Mouse (Mus musculus): ENCODE measurements around the gene Klhl25. TPM values are rescaled to one million over a fixed set of nuclear protein-coding genes. Genes with fewer than 3 reads are reported as not detected.

Klhl25 gene
- 24.5 and 29.7 TPM in 2 replicates for polyA plus RNA-seq (2012; rRNA removed)

DNA sequence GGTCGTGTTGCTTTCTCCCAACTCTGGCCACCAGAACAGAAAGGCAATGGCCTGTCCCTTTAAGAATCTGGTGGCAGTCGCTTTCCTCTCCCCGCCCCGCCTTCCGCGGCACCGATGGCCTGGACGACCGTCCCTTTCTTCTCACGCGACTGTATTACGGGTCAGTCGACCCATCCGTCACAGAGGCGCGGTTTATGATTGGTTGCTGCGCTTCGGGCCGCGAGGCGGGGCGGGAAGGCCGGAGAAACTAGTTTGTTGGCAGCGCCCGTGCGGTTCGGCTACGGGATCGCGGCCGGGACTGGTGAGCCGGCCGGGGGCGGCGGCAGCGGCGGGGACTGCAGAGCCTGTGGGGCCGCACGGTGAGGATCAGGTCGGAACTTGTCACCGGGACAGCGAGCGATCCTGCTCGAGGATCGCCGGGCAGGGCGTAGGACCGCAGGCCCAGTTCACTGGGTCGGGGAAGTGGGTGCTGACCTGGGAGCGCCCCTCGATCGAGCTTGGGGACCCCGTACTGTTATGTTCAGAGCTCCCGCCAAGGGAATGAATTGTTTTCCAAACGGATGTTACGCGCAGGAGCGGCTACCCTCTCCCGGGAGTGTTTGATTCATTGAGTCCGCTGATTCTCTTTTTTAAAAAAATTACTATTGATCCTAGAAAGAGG is at the start of gene Klhl25:
Gene Klhl25, plus strand, starts transcription at position 196 of the 661 bp plus-strand sequence.
- Histone ChIP-seq H3K27me3 (ENCODE audit: control insufficient read depth, insufficient read depth, low read length) (no peaks in the 10 kb centered on the region), H3K4me3 (ENCODE audit: control insufficient read depth, insufficient read depth, low read length) (peak within 1 kb of the TSS; percentile 91), H3K27ac (ENCODE audit: control insufficient read depth, insufficient read depth, low read length) (peak within 1 kb of the TSS; percentile 27; the same call in 1 of the 2 replicates), H3K4me1 (replicated peaks; ENCODE audit: control insufficient read depth, insufficient read depth, low read length) (peaks cover 27% of the 10 kb centered on the region), H3K36me3 (ENCODE audit: control insufficient read depth, insufficient read depth, low read length) (no peaks in the 10 kb centered on the region)
- under 1% methylated on average over 60 of the region's 60 CpGs for WGBS
- peak; percentile 92 for DNase-seq
- TF ChIP-seq POLR2A (IDR thresholded peaks at IDR 0.05; ENCODE audit: control insufficient read depth, extremely low read depth, insufficient read depth, low read length, poor library complexity) (peak; percentile 52), CTCF (IDR thresholded peaks at IDR 0.05; ENCODE audit: borderline replicate concordance, control insufficient read depth, extremely low read depth, insufficient read depth, low read length, poor library complexity) (peak; percentile 48; the same call in 1 of the 2 replicates)

- no peak overlapping the region for H3K4me3 ChIP-seq (ENCODE audit: control insufficient read depth, insufficient read depth, low read length)
- DNase-seq = no peak
- H3K36me3 ChIP-seq (ENCODE audit: control insufficient read depth, insufficient read depth, low read length) = no peaks in the 10 kb centered on the region
- H3K27ac ChIP-seq (ENCODE audit: control insufficient read depth, insufficient read depth, low read length) = no peak overlapping the region
- 82% methylated on average over 4 of the region's 4 CpGs for WGBS
- H3K4me1 ChIP-seq (replicated peaks; ENCODE audit: control insufficient read depth, insufficient read depth, low read length) = peaks cover 17% of the 10 kb centered on the region
- H3K27me3 ChIP-seq (ENCODE audit: control insufficient read depth, insufficient read depth, low read length) = no peaks in the 10 kb centered on the region
- TF ChIP-seq CTCF (IDR thresholded peaks at IDR 0.05; ENCODE audit: borderline replicate concordance, control insufficient read depth, extremely low read depth, insufficient read depth, low read length, poor library complexity) = no peak
- no peak for TF ChIP-seq POLR2A (IDR thresholded peaks at IDR 0.05; ENCODE audit: control insufficient read depth, extremely low read depth, insufficient read depth, low read length, poor library complexity)
Measured at GRCm38 (mm10) chr7:75800530-75800929, 47.6 kb upstream of the Klhl25 start.

DNA sequence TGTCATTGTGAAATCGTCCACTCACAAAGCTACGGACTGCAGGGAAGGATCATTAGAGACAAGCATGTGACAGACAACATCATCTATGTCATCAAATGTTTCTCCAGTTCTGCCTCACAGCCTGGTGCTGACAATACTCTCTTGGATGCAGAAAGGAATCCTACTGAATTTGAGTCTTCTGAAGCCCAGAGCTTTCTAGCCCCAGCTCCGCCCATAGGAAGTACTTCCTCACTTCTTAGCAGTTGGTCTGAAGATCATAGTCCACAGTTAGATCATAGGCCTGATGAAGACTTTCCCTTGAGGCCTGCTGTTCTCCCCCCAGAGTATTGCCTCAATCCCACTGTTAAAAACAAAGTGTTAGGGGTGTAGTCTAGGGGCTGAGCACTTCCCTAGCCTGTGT is 47.1 kb upstream of the Klhl25 start:
- Histone ChIP-seq H3K36me3 (ENCODE audit: control insufficient read depth, insufficient read depth, low read length) (no peaks in the 10 kb centered on the region), H3K27ac (ENCODE audit: control insufficient read depth, insufficient read depth, low read length) (no peak overlapping the region), H3K27me3 (ENCODE audit: control insufficient read depth, insufficient read depth, low read length) (no peaks in the 10 kb centered on the region), H3K4me1 (replicated peaks; ENCODE audit: control insufficient read depth, insufficient read depth, low read length) (peaks cover 15% of the 10 kb centered on the region), H3K4me3 (ENCODE audit: control insufficient read depth, insufficient read depth, low read length) (no peak overlapping the region)
- TF ChIP-seq POLR2A (IDR thresholded peaks at IDR 0.05; ENCODE audit: control insufficient read depth, extremely low read depth, insufficient read depth, low read length, poor library complexity) (no peak), CTCF (IDR thresholded peaks at IDR 0.05; ENCODE audit: borderline replicate concordance, control insufficient read depth, extremely low read depth, insufficient read depth, low read length, poor library complexity) (no peak)
- DNase-seq = no peak
- WGBS = 87% methylated on average over 3 of the region's 3 CpGs

GRCm38 (mm10) chr7:75801621-75802358 is 46.3 kb upstream of the Klhl25 start:
- H3K36me3 ChIP-seq (ENCODE audit: control insufficient read depth, insufficient read depth, low read length) = no peaks in the 10 kb centered on the region
- WGBS = 96% methylated on average over 5 of the region's 5 CpGs
- TF ChIP-seq POLR2A (IDR thresholded peaks at IDR 0.05; ENCODE audit: control insufficient read depth, extremely low read depth, insufficient read depth, low read length, poor library complexity) (no peak), CTCF (IDR thresholded peaks at IDR 0.05; ENCODE audit: borderline replicate concordance, control insufficient read depth, extremely low read depth, insufficient read depth, low read length, poor library complexity) (no peak)

GRCm38 (mm10) chr7:75802887-75803286 is 45.2 kb upstream of the Klhl25 start:
- no peak for TF ChIP-seq CTCF (IDR thresholded peaks at IDR 0.05; ENCODE audit: borderline replicate concordance, control insufficient read depth, extremely low read depth, insufficient read depth, low read length, poor library complexity)
- no peak for TF ChIP-seq POLR2A (IDR thresholded peaks at IDR 0.05; ENCODE audit: control insufficient read depth, extremely low read depth, insufficient read depth, low read length, poor library complexity)
- 94% methylated on average over 3 of the region's 3 CpGs for WGBS
- no peaks in the 10 kb centered on the region for H3K27me3 ChIP-seq (ENCODE audit: control insufficient read depth, insufficient read depth, low read length)
- H3K27ac ChIP-seq (ENCODE audit: control insufficient read depth, insufficient read depth, low read length) = no peak overlapping the region
- DNase-seq = no peak
- H3K36me3 ChIP-seq (ENCODE audit: control insufficient read depth, insufficient read depth, low read length) = no peaks in the 10 kb centered on the region
- H3K4me3 ChIP-seq (ENCODE audit: control insufficient read depth, insufficient read depth, low read length) = no peak overlapping the region
- H3K4me1 ChIP-seq (replicated peaks; ENCODE audit: control insufficient read depth, insufficient read depth, low read length) = peaks cover 11% of the 10 kb centered on the region

More at GRCm38 (mm10) chr7:75801621-75802358, 46.3 kb upstream of the Klhl25 start:
- Histone ChIP-seq H3K4me3 (ENCODE audit: control insufficient read depth, insufficient read depth, low read length) (no peak overlapping the region), H3K27me3 (ENCODE audit: control insufficient read depth, insufficient read depth, low read length) (no peaks in the 10 kb centered on the region), H3K4me1 (replicated peaks; ENCODE audit: control insufficient read depth, insufficient read depth, low read length) (peaks cover 11% of the 10 kb centered on the region), H3K27ac (ENCODE audit: control insufficient read depth, insufficient read depth, low read length) (no peak overlapping the region)
- DNase-seq = no peak

GRCm38 (mm10) chr7:75806161-75806560 is 41.9 kb upstream of the Klhl25 start:
- Histone ChIP-seq H3K27me3 (ENCODE audit: control insufficient read depth, insufficient read depth, low read length) (no peaks in the 10 kb centered on the region), H3K4me3 (ENCODE audit: control insufficient read depth, insufficient read depth, low read length) (no peak overlapping the region), H3K4me1 (replicated peaks; ENCODE audit: control insufficient read depth, insufficient read depth, low read length) (peaks cover 4% of the 10 kb centered on the region), H3K27ac (ENCODE audit: control insufficient read depth, insufficient read depth, low read length) (no peak overlapping the region), H3K36me3 (ENCODE audit: control insufficient read depth, insufficient read depth, low read length) (no peaks in the 10 kb centered on the region)
- DNase-seq = no peak
- WGBS = 93% methylated on average over 4 of the region's 4 CpGs
- TF ChIP-seq CTCF (IDR thresholded peaks at IDR 0.05; ENCODE audit: borderline replicate concordance, control insufficient read depth, extremely low read depth, insufficient read depth, low read length, poor library complexity) (no peak), POLR2A (IDR thresholded peaks at IDR 0.05; ENCODE audit: control insufficient read depth, extremely low read depth, insufficient read depth, low read length, poor library complexity) (no peak)

Data from thymus, adult 2 months (tissue).